Mouse (Mus musculus) neural tube, embryonic 15.5 days (tissue): ENCODE data around the gene Armc9. TPM values are rescaled to one million over a fixed set of nuclear protein-coding genes. Genes with fewer than 3 reads are reported as not detected.

ENCODE experiments used
- ATAC-seq: fragments of 200-750 bp; cut with Nextera tagmentation; 2 replicates; pipeline ENCODE4 v1.8.0; 2017; ENCODE audit warnings: mild to moderate bottlenecking, moderate TSS enrichment, moderate library complexity; ENCODE audit not compliant: low FRiP score
- H3K27ac ChIP-seq: fragments of 300-500 bp; sonication (generic); replicated peaks from 2 replicates; pipeline ENCODE4 v1.5.1; 2015; ENCODE audit warnings: mild to moderate bottlenecking, inconsistent platforms
- H3K27me3 ChIP-seq: fragments of 300-500 bp; sonication (generic); replicated peaks from 2 replicates; pipeline ENCODE4 v1.6.1; 2015; ENCODE audit warnings: inconsistent platforms
- H3K36me3 ChIP-seq: fragments of 300-500 bp; sonication (generic); 2 replicates; pipeline ENCODE4 v1.6.1; 2015; ENCODE audit warnings: inconsistent platforms
- H3K4me1 ChIP-seq: fragments of 300-500 bp; sonication (generic); 2 replicates; pipeline ENCODE4 v1.6.1; 2015; ENCODE audit warnings: inconsistent platforms
- H3K4me2 ChIP-seq: fragments of 300-500 bp; sonication (generic); 2 replicates; pipeline ENCODE4 v1.6.1; 2015; ENCODE audit warnings: inconsistent platforms, mild to moderate bottlenecking, moderate library complexity
- H3K4me3 ChIP-seq: fragments of 300-500 bp; sonication (generic); replicated peaks from 2 replicates; pipeline ENCODE4 v1.5.1; 2015; ENCODE audit warnings: mild to moderate bottlenecking, inconsistent platforms
- H3K9ac ChIP-seq: fragments of 300-500 bp; sonication (generic); replicated peaks from 2 replicates; pipeline ENCODE4 v1.6.1; 2015; ENCODE audit warnings: mild to moderate bottlenecking, inconsistent platforms
- H3K9me3 ChIP-seq: fragments of 300-500 bp; sonication (generic); replicated peaks from 2 replicates; pipeline ENCODE4 v1.6.1; 2016; ENCODE audit warnings: inconsistent platforms
- WGBS: fragments of 180-500 bp; shearing (Covaris S2); methylation state at CpG from one replicate; pipeline ENCODE4 v1.1.7; 2015; ENCODE audit warnings: mixed read lengths; 5-methylcytosine and 5-hydroxymethylcytosine counted together
- polyA plus RNA-seq: library from polyadenylated mRNA; unstranded; fragments of >200 nt; fragmentation: Nextera tagmentation; extraction: Ambion mirVana; gene quantifications from 2 replicates; pipeline ENCODE4 v1.2.1, GENCODE M21; 2015

Gene Armc9
- polyA plus RNA-seq, 1 experiment from 2014 or later = 35.5 TPM

DNA sequence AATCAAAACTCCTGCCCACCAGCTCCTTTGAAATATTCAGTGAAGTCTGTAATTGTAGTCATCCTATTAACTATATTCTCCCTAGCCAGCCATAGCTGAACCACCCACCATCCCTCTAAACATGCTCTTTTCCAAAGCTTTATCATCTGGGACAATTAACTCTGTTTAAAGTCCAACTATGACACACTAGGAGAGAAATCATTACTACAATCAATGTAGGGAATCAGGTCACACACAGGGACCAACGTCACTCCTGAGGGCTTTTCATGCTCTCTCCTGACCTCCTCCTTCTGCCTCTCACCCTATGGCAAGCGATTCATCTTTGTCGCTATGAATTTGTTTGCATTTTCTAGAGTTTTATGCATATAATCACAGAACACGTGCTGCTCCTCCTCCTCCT lies 132.9 kb downstream of the Armc9 start:
- H3K27me3 ChIP-seq = no peaks in the 10 kb centered on the region
- no peak overlapping the region for H3K4me2 ChIP-seq
- H3K4me3 ChIP-seq = no peak overlapping the region
- H3K27ac ChIP-seq = no peak overlapping the region
- no peak overlapping the region for H3K9ac ChIP-seq
- 71% methylated on average over 4 of the region's 4 CpGs for WGBS
- no peaks in the 10 kb centered on the region for H3K9me3 ChIP-seq
- H3K4me1 ChIP-seq = no peaks in the 10 kb centered on the region
- H3K36me3 ChIP-seq = no peaks in the 10 kb centered on the region
- ATAC-seq = no peak

DNA sequence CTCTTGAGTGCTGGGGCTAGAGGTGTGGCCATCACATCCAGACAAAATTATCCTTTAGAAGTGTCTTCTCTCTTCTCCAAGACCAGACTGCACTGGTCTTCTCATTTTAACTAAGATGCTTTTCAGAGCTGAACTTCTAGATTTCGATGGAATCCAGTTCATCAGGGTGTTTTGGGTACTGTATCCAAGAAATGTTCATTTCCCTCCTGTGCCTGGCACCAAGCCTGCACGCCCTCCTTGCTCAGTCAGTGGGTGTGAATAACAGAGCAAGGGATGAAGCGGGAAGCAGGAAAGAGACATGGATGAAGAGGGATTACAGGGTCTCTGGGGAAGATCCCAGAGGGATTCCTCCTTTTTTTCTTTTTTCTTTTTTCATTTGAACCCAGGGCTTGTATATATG lies 135.9 kb downstream of the Armc9 start:
- no peaks in the 10 kb centered on the region for H3K36me3 ChIP-seq
- no peak for ATAC-seq
- no peaks in the 10 kb centered on the region for H3K27me3 ChIP-seq
- no peak overlapping the region for H3K9ac ChIP-seq
- H3K27ac ChIP-seq = no peak overlapping the region
- no peaks in the 10 kb centered on the region for H3K9me3 ChIP-seq
- no peak overlapping the region for H3K4me2 ChIP-seq
- WGBS = 70% methylated on average over 3 of the region's 3 CpGs
- H3K4me1 ChIP-seq = no peaks in the 10 kb centered on the region
- H3K4me3 ChIP-seq = no peak overlapping the region

DNA sequence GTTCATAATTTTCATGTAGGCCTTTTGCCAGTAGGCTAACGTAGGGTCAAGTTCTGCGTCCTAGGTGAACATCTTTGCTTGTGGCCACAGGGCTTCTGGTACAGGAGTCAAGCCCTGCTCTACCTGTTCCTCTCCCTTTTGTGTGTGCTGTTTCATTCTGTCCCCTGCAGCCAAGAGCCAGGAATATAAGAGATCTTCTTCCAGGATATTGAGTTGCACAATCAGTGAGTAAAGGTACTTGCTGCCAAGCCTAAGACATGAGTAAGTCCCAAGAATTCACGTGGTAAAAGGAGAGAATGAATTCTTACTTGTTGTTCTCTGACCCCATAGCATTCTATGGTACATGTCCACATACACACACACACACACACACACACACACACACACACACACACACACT lies 138.5 kb downstream of the Armc9 start:
- no peak for ATAC-seq
- WGBS = 95% methylated on average over 3 of the region's 3 CpGs
- no peaks in the 10 kb centered on the region for H3K36me3 ChIP-seq

DNA sequence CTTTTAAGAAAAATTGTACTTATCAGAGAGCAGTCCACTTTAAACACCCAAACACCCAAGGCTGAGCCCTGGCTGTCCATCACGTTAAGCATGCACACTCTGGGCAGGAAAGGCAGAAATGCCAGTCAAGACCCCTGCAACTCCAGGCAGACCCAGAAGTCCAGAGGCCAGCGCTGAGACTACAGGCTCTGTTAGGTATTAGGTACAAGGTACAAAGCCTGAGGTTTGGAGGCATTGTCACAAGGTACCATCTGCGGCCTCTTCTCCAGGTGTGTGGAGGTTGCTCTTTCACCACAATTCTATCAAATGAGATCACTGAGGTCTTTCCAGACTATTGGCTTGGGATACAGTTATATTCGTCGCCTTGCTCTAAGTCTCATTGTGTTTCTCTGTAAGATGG lies 139.3 kb downstream of the Armc9 start:
- no peaks in the 10 kb centered on the region for H3K27me3 ChIP-seq
- H3K27ac ChIP-seq = no peak overlapping the region
- no peak overlapping the region for H3K4me3 ChIP-seq
- H3K4me2 ChIP-seq = no peak overlapping the region
- no peaks in the 10 kb centered on the region for H3K9me3 ChIP-seq
- 92% methylated on average over 5 of the region's 5 CpGs for WGBS
- H3K9ac ChIP-seq = no peak overlapping the region
- H3K36me3 ChIP-seq = no peaks in the 10 kb centered on the region
- H3K4me1 ChIP-seq = no peaks in the 10 kb centered on the region
- ATAC-seq = no peak

More for the DNA sequence above, 138.5 kb downstream of the Armc9 start:
- no peaks in the 10 kb centered on the region for H3K27me3 ChIP-seq
- no peak overlapping the region for H3K27ac ChIP-seq
- no peak overlapping the region for H3K4me3 ChIP-seq
- H3K4me1 ChIP-seq = no peaks in the 10 kb centered on the region
- no peak overlapping the region for H3K4me2 ChIP-seq
- no peak overlapping the region for H3K9ac ChIP-seq
- H3K9me3 ChIP-seq = no peaks in the 10 kb centered on the region

GRCm38 (mm10) chr1:86294472-86294871 lies 139.9 kb downstream of the Armc9 start:
- Histone ChIP-seq H3K4me1 (no peaks in the 10 kb centered on the region), H3K27ac (no peak overlapping the region), H3K9me3 (no peaks in the 10 kb centered on the region), H3K9ac (no peak overlapping the region), H3K4me2 (no peak overlapping the region), H3K36me3 (no peaks in the 10 kb centered on the region), H3K27me3 (no peaks in the 10 kb centered on the region), H3K4me3 (no peak overlapping the region)
- ATAC-seq = no peak
- 6% methylated on average over 4 of the region's 4 CpGs for WGBS

GRCm38 (mm10) chr1:86300093-86300492 lies 145.5 kb downstream of the Armc9 start:
- H3K9ac ChIP-seq = no peak overlapping the region
- H3K27me3 ChIP-seq = peaks cover 42% of the 10 kb centered on the region
- H3K4me3 ChIP-seq = no peak overlapping the region
- H3K4me1 ChIP-seq = peaks cover 19% of the 10 kb centered on the region
- no peak overlapping the region for H3K4me2 ChIP-seq
- H3K27ac ChIP-seq = no peak overlapping the region
- ATAC-seq = no peak
- H3K36me3 ChIP-seq = no peaks in the 10 kb centered on the region
- H3K9me3 ChIP-seq = no peaks in the 10 kb centered on the region
- 23% methylated on average over 2 of the region's 2 CpGs for WGBS

- Histone ChIP-seq H3K4me1 (peaks cover 19% of the 10 kb centered on the region), H3K4me3 (no peak overlapping the region), H3K27ac (no peak overlapping the region), H3K4me2 (no peak overlapping the region), H3K27me3 (peaks cover 45% of the 10 kb centered on the region), H3K36me3 (no peaks in the 10 kb centered on the region), H3K9me3 (no peaks in the 10 kb centered on the region), H3K9ac (no peak overlapping the region)
- ATAC-seq = no peak
- 47% methylated on average over 7 of the region's 7 CpGs for WGBS
These were observed 146.2 kb downstream of the Armc9 start for GRCm38 (mm10) chr1:86300731-86301130.

GRCm38 (mm10) chr1:86301221-86302091 lies 146.9 kb downstream of the Armc9 start:
- Histone ChIP-seq H3K36me3 (no peaks in the 10 kb centered on the region), H3K4me2 (no peak overlapping the region), H3K27ac (no peak overlapping the region), H3K27me3 (peaks cover 45% of the 10 kb centered on the region), H3K4me3 (no peak overlapping the region), H3K9me3 (no peaks in the 10 kb centered on the region), H3K4me1 (peaks cover 19% of the 10 kb centered on the region), H3K9ac (no peak overlapping the region)
- 51% methylated on average over 6 of the region's 6 CpGs for WGBS
- no peak for ATAC-seq

DNA sequence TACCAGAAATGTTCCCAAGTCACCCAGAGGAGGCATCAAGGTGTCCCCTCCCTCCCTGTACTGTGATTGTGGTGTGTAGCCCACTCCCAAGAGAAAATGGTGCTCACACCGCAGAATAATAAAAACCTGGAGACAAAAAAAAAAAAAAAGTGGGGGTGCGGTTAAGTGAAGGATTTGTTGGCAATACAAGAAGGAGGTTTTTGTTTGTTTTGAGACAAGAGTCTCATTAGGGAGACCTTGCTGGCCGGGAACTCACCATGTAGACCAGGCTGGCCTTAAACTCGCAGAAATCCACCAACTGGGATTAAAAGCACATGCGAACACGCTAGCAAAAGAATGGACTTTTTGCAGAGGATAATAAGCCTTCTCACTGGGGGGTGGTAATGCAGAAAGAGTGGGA lies 148.0 kb downstream of the Armc9 start, which contains the start of gene B3gnt7:
TSS of gene B3gnt7 (plus strand) at position 301 of the 400 bp plus-strand sequence.
- peak within 1 kb of the TSS; percentile 45 for H3K27ac ChIP-seq
- H3K27me3 ChIP-seq = peaks cover 45% of the 10 kb centered on the region
- WGBS = 21% methylated on average over 6 of the region's 6 CpGs

DNA sequence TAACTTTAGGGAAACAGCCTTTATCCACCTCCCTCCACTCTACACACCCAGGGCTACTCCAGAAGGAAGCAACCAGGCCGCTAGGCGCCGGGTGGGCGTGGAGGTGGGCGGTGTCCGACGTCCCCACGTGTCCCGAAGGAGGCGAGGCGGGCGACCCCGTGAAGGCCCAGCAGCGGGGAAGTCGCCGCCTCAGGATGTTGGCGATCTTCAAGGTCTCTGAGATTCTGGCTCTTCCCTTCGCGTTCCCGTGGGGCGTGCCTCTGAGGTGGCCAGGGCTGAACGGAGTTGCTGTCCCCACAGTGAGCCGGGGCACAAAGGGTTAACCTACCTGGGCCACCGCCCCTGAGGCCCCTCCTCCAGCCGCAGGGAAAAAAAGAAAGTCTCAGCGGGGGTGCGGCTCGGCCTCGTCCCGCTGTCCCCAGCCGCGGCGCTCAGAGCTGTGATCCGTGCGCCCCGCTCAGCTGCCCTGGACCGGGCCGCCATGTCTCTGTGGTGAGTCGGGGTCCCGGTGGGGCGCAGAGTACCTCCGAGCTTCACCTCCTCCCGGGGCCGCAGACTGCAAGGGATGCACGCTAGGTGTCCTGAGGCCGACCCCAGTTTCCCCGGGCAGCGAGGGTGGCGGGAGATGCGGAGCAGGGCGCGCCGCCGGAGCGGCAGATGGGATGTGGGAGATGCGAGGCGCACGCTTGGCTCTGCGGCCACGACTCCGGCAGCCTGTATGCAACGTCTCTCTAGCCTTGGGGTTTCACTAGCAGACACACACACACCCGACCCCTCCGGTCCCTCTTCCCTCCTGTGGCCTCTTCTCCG lies 148.7 kb downstream of the Armc9 start:
- no peaks in the 10 kb centered on the region for H3K9me3 ChIP-seq
- H3K4me2 ChIP-seq = peak overlapping the region; percentile 94
- peak overlapping the region; percentile 75 for H3K4me3 ChIP-seq
- H3K27me3 ChIP-seq = peaks cover 45% of the 10 kb centered on the region
- peaks cover 19% of the 10 kb centered on the region for H3K4me1 ChIP-seq
- peak overlapping the region; percentile 45 for H3K27ac ChIP-seq
- no peaks in the 10 kb centered on the region for H3K36me3 ChIP-seq
- WGBS = under 1% methylated on average over 65 of the region's 65 CpGs
- H3K9ac ChIP-seq = peak overlapping the region; percentile 75
- ATAC-seq = peak; percentile 89

More for the DNA sequence above, 148.0 kb downstream of the Armc9 start, which contains the start of gene B3gnt7:
- H3K9me3 ChIP-seq = no peaks in the 10 kb centered on the region
- peak within 1 kb of the TSS; percentile 75 for H3K9ac ChIP-seq
- H3K4me3 ChIP-seq = peak within 1 kb of the TSS; percentile 75
- peak within 1 kb of the TSS; percentile 94 for H3K4me2 ChIP-seq
- ATAC-seq = no peak
- peaks cover 19% of the 10 kb centered on the region for H3K4me1 ChIP-seq
- no peaks in the 10 kb centered on the region for H3K36me3 ChIP-seq

- peaks cover 45% of the 10 kb centered on the region for H3K27me3 ChIP-seq
- WGBS = 2% methylated on average over 16 of the region's 16 CpGs
- no peaks in the 10 kb centered on the region for H3K36me3 ChIP-seq
- peak overlapping the region; percentile 94 for H3K4me2 ChIP-seq
- H3K4me3 ChIP-seq = peak overlapping the region; percentile 75
- H3K9me3 ChIP-seq = no peaks in the 10 kb centered on the region
- H3K4me1 ChIP-seq = peaks cover 19% of the 10 kb centered on the region
- H3K9ac ChIP-seq = peak overlapping the region; percentile 75
- ATAC-seq = no peak
- H3K27ac ChIP-seq = 0 out of 2 replicates have a peak overlapping the region, but pooled peaks have one; percentile 45
These were observed 149.3 kb downstream of the Armc9 start for GRCm38 (mm10) chr1:86303873-86304250.
